Mouse (Mus musculus): ENCODE data around the gene Clec10a. TPM values are rescaled to one million over a fixed set of nuclear protein-coding genes. Genes with fewer than 3 reads are reported as not detected.

Clec10a gene
- polyA plus RNA-seq, 1 experiment from 2014 or later = 0.18 TPM

- Histone ChIP-seq H3K27ac (ENCODE audit: low read depth) (no peak overlapping the region), H3K36me3 (ENCODE audit: insufficient read depth) (no peaks in the 10 kb centered on the region), H3K9me3 (ENCODE audit: low read depth, low read length) (no peaks in the 10 kb centered on the region), H3K4me1 (ENCODE audit: insufficient read depth) (no peaks in the 10 kb centered on the region), H3K4me3 (ENCODE audit: low read depth, low read length) (no peak overlapping the region), H3K4me2 (no peak overlapping the region), H3K9ac (no peak overlapping the region), H3K27me3 (ENCODE audit: insufficient read depth, low read length) (no peaks in the 10 kb centered on the region)
- no peak for ATAC-seq (ENCODE audit: insufficient read depth)
- TF ChIP-seq CTCF (IDR thresholded peaks at IDR 0.05; ENCODE audit: low read depth) = no peak
- WGBS = 68% methylated on average over 8 of the region's 8 CpGs
- no peak for DNase-seq
These were observed 43.1 kb downstream of the Clec10a start for GRCm38 (mm10) chr11:70199107-70199506.

DNA sequence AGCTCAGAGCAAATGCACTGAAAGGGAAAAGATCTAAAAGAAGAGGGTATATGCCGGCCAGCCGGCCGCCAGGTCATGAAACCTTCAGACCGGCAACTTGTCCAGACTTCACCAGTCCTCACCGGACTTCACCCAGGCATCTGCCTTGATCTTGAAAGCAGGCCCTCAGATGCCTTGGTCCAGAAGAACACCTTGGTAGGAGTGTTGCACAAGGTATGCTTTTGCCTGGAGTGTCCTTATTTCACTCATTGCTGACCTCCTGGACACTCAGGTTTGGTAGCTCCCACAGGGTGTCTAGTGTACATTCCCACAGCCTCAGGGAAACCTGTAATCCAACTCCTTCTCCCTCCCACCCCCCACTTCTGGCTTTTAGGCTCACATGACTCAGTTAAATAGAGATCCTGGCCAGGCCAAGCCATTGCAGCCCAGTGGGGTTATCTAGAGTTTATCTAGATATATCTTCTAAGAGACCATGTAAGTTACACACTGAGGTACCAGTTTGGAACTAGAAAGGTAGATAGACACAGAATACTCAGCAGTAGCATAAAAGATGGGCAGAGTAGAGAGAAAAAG, 44.1 kb downstream of the Clec10a start:
- no peak for DNase-seq
- ATAC-seq (ENCODE audit: insufficient read depth) = no peak
- H3K9me3 ChIP-seq (ENCODE audit: low read depth, low read length) = no peaks in the 10 kb centered on the region
- 61% methylated on average over 5 of the region's 5 CpGs for WGBS
- H3K4me2 ChIP-seq = no peak overlapping the region
- H3K9ac ChIP-seq = no peak overlapping the region
- H3K4me1 ChIP-seq (ENCODE audit: insufficient read depth) = no peaks in the 10 kb centered on the region
- H3K27ac ChIP-seq (ENCODE audit: low read depth) = no peak overlapping the region
- TF ChIP-seq CTCF (IDR thresholded peaks at IDR 0.05; ENCODE audit: low read depth) = no peak
- no peaks in the 10 kb centered on the region for H3K27me3 ChIP-seq (ENCODE audit: insufficient read depth, low read length)
- H3K4me3 ChIP-seq (ENCODE audit: low read depth, low read length) = no peak overlapping the region
- H3K36me3 ChIP-seq (ENCODE audit: insufficient read depth) = no peaks in the 10 kb centered on the region

DNA sequence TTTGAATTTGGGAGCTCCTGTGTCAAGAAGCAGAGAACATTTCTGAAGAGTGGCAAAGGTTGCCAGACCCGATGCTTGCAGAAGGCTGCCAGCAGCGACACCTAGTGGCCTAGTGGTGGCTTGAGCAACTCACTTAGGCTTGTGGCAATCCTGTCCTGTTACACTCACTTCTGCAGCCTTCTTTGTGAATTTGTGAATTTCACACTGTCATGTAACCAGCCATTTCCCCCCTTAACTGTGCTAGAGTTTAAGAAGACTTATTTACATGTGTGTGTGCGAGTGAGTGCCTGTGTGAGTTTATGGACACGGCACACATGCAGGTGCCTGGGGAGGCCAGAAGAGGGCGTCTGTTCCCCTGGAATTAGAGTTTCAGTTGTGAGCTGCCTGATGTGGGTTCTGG, 45.7 kb downstream of the Clec10a start:
- peak; percentile 95 for TF ChIP-seq CTCF (IDR thresholded peaks at IDR 0.05; ENCODE audit: low read depth)
- H3K36me3 ChIP-seq (ENCODE audit: insufficient read depth) = no peaks in the 10 kb centered on the region
- H3K4me1 ChIP-seq (ENCODE audit: insufficient read depth) = no peaks in the 10 kb centered on the region
- no peak overlapping the region for H3K4me2 ChIP-seq
- peak; percentile 95 for DNase-seq
- WGBS = 36% methylated on average over 5 of the region's 5 CpGs
- no peak overlapping the region for H3K4me3 ChIP-seq (ENCODE audit: low read depth, low read length)
- no peaks in the 10 kb centered on the region for H3K9me3 ChIP-seq (ENCODE audit: low read depth, low read length)
- ATAC-seq (ENCODE audit: insufficient read depth) = peak; percentile 41; the same call in 1 of the 2 replicates
- H3K27ac ChIP-seq (ENCODE audit: low read depth) = no peak overlapping the region
- H3K27me3 ChIP-seq (ENCODE audit: insufficient read depth, low read length) = no peaks in the 10 kb centered on the region
- no peak overlapping the region for H3K9ac ChIP-seq

DNA sequence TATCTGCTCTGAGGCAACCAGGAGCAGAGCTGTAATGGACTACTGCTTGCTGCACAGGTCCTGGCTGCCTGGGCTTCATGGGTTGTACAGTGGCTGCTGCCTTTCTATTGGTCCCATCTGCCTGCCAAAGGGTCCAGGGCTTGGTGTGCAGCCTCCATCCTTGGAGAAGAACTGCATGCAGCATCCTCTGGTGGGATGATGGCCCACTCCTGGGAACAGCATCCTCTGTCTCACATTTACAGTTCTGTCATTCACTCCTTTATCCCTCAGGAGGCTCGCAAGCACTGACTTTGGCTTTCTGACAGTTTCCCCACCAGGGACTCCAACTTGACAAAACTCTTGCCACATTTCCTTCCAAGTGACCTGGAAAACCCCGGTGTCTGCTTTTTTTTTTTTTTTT, 50.8 kb downstream of the Clec10a start:
- ATAC-seq (ENCODE audit: insufficient read depth) (no peak), DNase-seq (no peak)
- Histone ChIP-seq H3K36me3 (ENCODE audit: insufficient read depth) (no peaks in the 10 kb centered on the region), H3K27ac (ENCODE audit: low read depth) (no peak overlapping the region), H3K4me1 (ENCODE audit: insufficient read depth) (no peaks in the 10 kb centered on the region), H3K27me3 (ENCODE audit: insufficient read depth, low read length) (no peaks in the 10 kb centered on the region), H3K9ac (no peak overlapping the region), H3K4me2 (no peak overlapping the region), H3K4me3 (ENCODE audit: low read depth, low read length) (no peak overlapping the region), H3K9me3 (ENCODE audit: low read depth, low read length) (no peaks in the 10 kb centered on the region)
- 66% methylated on average over 2 of the region's 2 CpGs for WGBS
- TF ChIP-seq CTCF (IDR thresholded peaks at IDR 0.05; ENCODE audit: low read depth) = no peak

DNA sequence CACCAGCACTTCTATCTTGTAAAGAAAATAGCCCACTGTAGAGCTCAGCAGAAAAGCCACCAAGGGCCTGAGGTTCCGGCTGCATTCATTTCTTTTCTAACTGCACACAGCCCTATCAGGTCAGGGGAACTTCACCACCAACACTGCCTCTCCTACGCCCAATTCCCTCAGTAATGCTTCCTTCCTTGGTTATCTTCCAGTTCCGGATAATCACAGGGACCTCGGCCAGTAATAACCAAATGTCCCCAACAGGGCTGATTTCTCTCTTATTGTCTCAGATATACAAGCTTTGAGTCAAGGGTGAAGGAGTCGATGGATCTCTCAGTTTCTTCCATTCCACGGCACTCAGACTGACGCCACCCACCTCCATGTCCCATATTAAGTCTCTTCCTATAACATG, 51.3 kb downstream of the Clec10a start:
- TF ChIP-seq CTCF (IDR thresholded peaks at IDR 0.05; ENCODE audit: low read depth) = no peak
- DNase-seq = no peak
- Histone ChIP-seq H3K36me3 (ENCODE audit: insufficient read depth) (no peaks in the 10 kb centered on the region), H3K27me3 (ENCODE audit: insufficient read depth, low read length) (no peaks in the 10 kb centered on the region; the same call in 1 of the 2 replicates), H3K4me2 (no peak overlapping the region), H3K9me3 (ENCODE audit: low read depth, low read length) (no peaks in the 10 kb centered on the region), H3K27ac (ENCODE audit: low read depth) (no peak overlapping the region), H3K4me3 (ENCODE audit: low read depth, low read length) (no peak overlapping the region), H3K9ac (no peak overlapping the region), H3K4me1 (ENCODE audit: insufficient read depth) (no peaks in the 10 kb centered on the region)
- WGBS = 76% methylated on average over 7 of the region's 7 CpGs
- ATAC-seq (ENCODE audit: insufficient read depth) = no peak

- H3K4me2 ChIP-seq = no peak overlapping the region
- H3K9ac ChIP-seq = no peak overlapping the region
- H3K9me3 ChIP-seq (ENCODE audit: low read depth, low read length) = no peaks in the 10 kb centered on the region
- DNase-seq (no peak), ATAC-seq (ENCODE audit: insufficient read depth) (no peak)
- no peak overlapping the region for H3K4me3 ChIP-seq (ENCODE audit: low read depth, low read length)
- TF ChIP-seq CTCF (IDR thresholded peaks at IDR 0.05; ENCODE audit: low read depth) = no peak
- no peak overlapping the region for H3K27ac ChIP-seq (ENCODE audit: low read depth)
- peaks cover 8% of the 10 kb centered on the region for H3K27me3 ChIP-seq (ENCODE audit: insufficient read depth, low read length)
- WGBS = 60% methylated on average over 5 of the region's 5 CpGs
- 0 out of 2 replicates have a peak, but pooled peaks cover 3% of the 10 kb centered on the region for H3K4me1 ChIP-seq (ENCODE audit: insufficient read depth)
- no peaks in the 10 kb centered on the region for H3K36me3 ChIP-seq (ENCODE audit: insufficient read depth)
These were observed 52.9 kb downstream of the Clec10a start for GRCm38 (mm10) chr11:70208778-70209388.

GRCm38 (mm10) chr11:70210681-70211080, 54.7 kb downstream of the Clec10a start:
- DNase-seq = no peak
- Histone ChIP-seq H3K36me3 (ENCODE audit: insufficient read depth) (no peaks in the 10 kb centered on the region), H3K9ac (no peak overlapping the region), H3K4me3 (ENCODE audit: low read depth, low read length) (no peak overlapping the region), H3K4me2 (no peak overlapping the region), H3K9me3 (ENCODE audit: low read depth, low read length) (no peaks in the 10 kb centered on the region), H3K27me3 (ENCODE audit: insufficient read depth, low read length) (peaks cover 26% of the 10 kb centered on the region), H3K4me1 (ENCODE audit: insufficient read depth) (0 out of 2 replicates have a peak, but pooled peaks cover 8% of the 10 kb centered on the region), H3K27ac (ENCODE audit: low read depth) (no peak overlapping the region)
- 67% methylated on average over 2 of the region's 2 CpGs for WGBS
- no peak for ATAC-seq (ENCODE audit: insufficient read depth)
- TF ChIP-seq CTCF (IDR thresholded peaks at IDR 0.05; ENCODE audit: low read depth) = no peak
